ENCODE assay signal across 18 mouse cellular contexts in the genomic region with DNA sequence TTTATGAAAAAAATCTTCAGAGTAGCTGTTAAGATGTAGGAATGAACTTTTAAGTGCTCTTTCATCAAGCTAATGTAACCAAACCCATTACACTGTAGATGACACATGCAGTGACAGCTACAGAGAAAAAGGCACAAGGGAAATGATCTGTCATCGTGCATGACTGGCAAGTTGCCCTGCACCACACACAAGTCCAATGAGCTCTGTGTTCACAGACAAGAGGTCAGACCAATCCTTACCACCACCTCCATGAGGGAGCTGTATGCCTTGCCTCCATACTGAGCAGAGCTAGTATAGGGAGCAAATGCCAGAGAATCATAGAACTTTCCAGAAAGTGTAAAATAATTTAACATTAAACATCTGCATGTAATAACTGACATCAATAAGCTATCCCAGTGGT. TPM values are rescaled to one million over a fixed set of nuclear protein-coding genes. Genes with fewer than 3 reads are reported as not detected.
DNase-seq lines count a peak whose midpoint lies in the region; ATAC-seq and TF ChIP-seq lines count a peak whose summit lies in the region.
"Had no signal": no experiment of that assay in that cellular context is flagged by ENCODE, and none has a peak within 500 bp of the region (broad histone marks: within the 10 kb centered on the region; RNA-seq: fewer than 3 reads in every experiment).

No protein-coding gene starts in this region.

- 59% methylated on average over 1 of the region's 1 CpGs for WGBS in forebrain, embryonic 15.5 days
- WGBS in forebrain, embryonic 12.5 days, result 92% methylated on average over 1 of the region's 1 CpGs
- WGBS in midbrain, embryonic 12.5 days, result 90% methylated on average over 1 of the region's 1 CpGs
- 57% methylated on average over 1 of the region's 1 CpGs for WGBS in midbrain, embryonic 15.5 days

- H3K4me3 ChIP-seq in forebrain, embryonic 15.5 days, result no peak overlapping the region
- H3K4me3 ChIP-seq in forebrain, embryonic 12.5 days (replicated peaks), result no peak overlapping the region
- no peak overlapping the region for H3K4me3 ChIP-seq in midbrain, embryonic 12.5 days
- H3K4me3 ChIP-seq in midbrain, embryonic 15.5 days, result no peak overlapping the region
- H3K4me3 ChIP-seq in left cerebral cortex, adult 2 months, result no peak overlapping the region
- H3K4me3 ChIP-seq: erythroblast, embryonic 14.5 days; heart, embryonic 12.5 days; hindbrain, embryonic 12.5 days; lung, embryonic 15.5 days had no signal

- H3K27me3 ChIP-seq in forebrain, embryonic 15.5 days, result no peaks in the 10 kb centered on the region
- H3K27me3 ChIP-seq in forebrain, embryonic 12.5 days, result no peaks in the 10 kb centered on the region
- no peaks in the 10 kb centered on the region for H3K27me3 ChIP-seq in midbrain, embryonic 12.5 days
- H3K27me3 ChIP-seq in midbrain, embryonic 15.5 days (replicated peaks), result no peaks in the 10 kb centered on the region
- H3K27me3 ChIP-seq: heart, embryonic 12.5 days; hindbrain, embryonic 12.5 days; lung, embryonic 15.5 days had no signal

- no peak overlapping the region for H3K4me2 ChIP-seq in forebrain, embryonic 15.5 days (replicated peaks)
- H3K4me2 ChIP-seq in forebrain, embryonic 12.5 days, result no peak overlapping the region
- H3K4me2 ChIP-seq in midbrain, embryonic 12.5 days (replicated peaks), result no peak overlapping the region
- no peak overlapping the region for H3K4me2 ChIP-seq in midbrain, embryonic 15.5 days
- H3K4me2 ChIP-seq: heart, embryonic 12.5 days; hindbrain, embryonic 12.5 days; lung, embryonic 15.5 days had no signal

- no peak overlapping the region for H3K9ac ChIP-seq in forebrain, embryonic 15.5 days (replicated peaks)
- no peak overlapping the region for H3K9ac ChIP-seq in forebrain, embryonic 12.5 days
- no peak overlapping the region for H3K9ac ChIP-seq in midbrain, embryonic 12.5 days (replicated peaks)
- no peak overlapping the region for H3K9ac ChIP-seq in midbrain, embryonic 15.5 days
- H3K9ac ChIP-seq: heart, embryonic 12.5 days; hindbrain, embryonic 12.5 days; lung, embryonic 15.5 days had no signal

- peaks cover 33% of the 10 kb centered on the region for H3K36me3 ChIP-seq in forebrain, embryonic 15.5 days
- H3K36me3 ChIP-seq in forebrain, embryonic 12.5 days (replicated peaks), result peaks cover 31% of the 10 kb centered on the region
- H3K36me3 ChIP-seq in midbrain, embryonic 12.5 days, result peaks cover 26% of the 10 kb centered on the region
- peaks cover 14% of the 10 kb centered on the region for H3K36me3 ChIP-seq in midbrain, embryonic 15.5 days (replicated peaks)

- no peak for DNase-seq in layer of hippocampus, postnatal 14 days (ENCODE audit: low spot score in 2 of 2)
- no peak for DNase-seq in left cerebral cortex, adult 2 months (ENCODE audit: extremely low spot score in 1 of 2, low spot score in 2 of 2)
- DNase-seq: adrenal gland, adult 8-10 months; B cell, adult 2 months; cerebellum, adult 8-10 months; gastrocnemius, postnatal 36 days; kidney, adult 9 months; kidney, postnatal 25 days had no signal

- no peak overlapping the region for H3K27ac ChIP-seq in forebrain, embryonic 15.5 days (replicated peaks)
- H3K27ac ChIP-seq in forebrain, embryonic 12.5 days, result no peak overlapping the region
- H3K27ac ChIP-seq in midbrain, embryonic 12.5 days (replicated peaks), result no peak overlapping the region
- H3K27ac ChIP-seq in midbrain, embryonic 15.5 days, result no peak overlapping the region
- no peak overlapping the region for H3K27ac ChIP-seq in left cerebral cortex, adult 2 months
- H3K27ac ChIP-seq: hindbrain, embryonic 12.5 days; lung, embryonic 15.5 days had no signal

- H3K4me1 ChIP-seq in forebrain, embryonic 15.5 days, result peaks cover 4% of the 10 kb centered on the region; the same call in 1 of the 2 replicates
- no peaks in the 10 kb centered on the region for H3K4me1 ChIP-seq in forebrain, embryonic 12.5 days
- no peaks in the 10 kb centered on the region for H3K4me1 ChIP-seq in midbrain, embryonic 12.5 days
- H3K4me1 ChIP-seq in midbrain, embryonic 15.5 days, result peaks cover 3% of the 10 kb centered on the region; the same call in 1 of the 2 replicates
- H3K4me1 ChIP-seq: heart, embryonic 12.5 days; lung, embryonic 15.5 days had no signal

- ATAC-seq in forebrain, embryonic 15.5 days (replicated peaks), result 0 out of 2 replicates have a peak, but pooled peaks have one; percentile 19
- no peak for ATAC-seq in forebrain, embryonic 12.5 days (ENCODE audit: low FRiP score)
- ATAC-seq in midbrain, embryonic 12.5 days (ENCODE audit: low FRiP score, low read depth), result 0 out of 2 replicates have a peak, but pooled peaks have one; percentile 27
- no peak for ATAC-seq in midbrain, embryonic 15.5 days (replicated peaks)
- ATAC-seq in erythroblast, adult 5-6 weeks (replicated peaks; ENCODE audit: low FRiP score, poor library complexity, severe bottlenecking), result peak; percentile 45; the same call in 1 of the 2 replicates
- peak; percentile 31 for ATAC-seq in megakaryocyte progenitor cell, adult 5-6 weeks (replicated peaks; ENCODE audit: poor library complexity)

- H3K9me3 ChIP-seq in forebrain, embryonic 15.5 days, result no peaks in the 10 kb centered on the region
- no peaks in the 10 kb centered on the region for H3K9me3 ChIP-seq in forebrain, embryonic 12.5 days
- peaks cover 3% of the 10 kb centered on the region; the same call in 1 of the 2 replicates for H3K9me3 ChIP-seq in midbrain, embryonic 12.5 days
- H3K9me3 ChIP-seq in midbrain, embryonic 15.5 days, result no peaks in the 10 kb centered on the region
- H3K9me3 ChIP-seq: heart, embryonic 12.5 days; hindbrain, embryonic 12.5 days; lung, embryonic 15.5 days had no signal

- intact Hi-C loops in left cerebral cortex, adult 2 months (cut with DNase I), result no loop called here

- TF ChIP-seq CTCF in left cerebral cortex, adult 2 months (IDR thresholded peaks at IDR 0.05), result no peak

RNA-seq across cellular contexts. Expression of a gene that starts 59.7 kb away (rescaled TPM):
- 85.7 and 85.9 TPM in 2 replicates for polyA plus RNA-seq in forebrain, embryonic 15.5 days (2015; fragmentation: Nextera tagmentation; extraction: Ambion mirVana)
- 58.4 and 59.3 TPM in 2 replicates for polyA plus RNA-seq in forebrain, embryonic 12.5 days (2016; fragmentation: Nextera tagmentation; extraction: Ambion mirVana)
- polyA plus RNA-seq in midbrain, embryonic 12.5 days (2016; fragmentation: Nextera tagmentation; extraction: Ambion mirVana), result 62.3 and 64.4 TPM in 2 replicates
- polyA plus RNA-seq in midbrain, embryonic 15.5 days (2015; fragmentation: Nextera tagmentation; extraction: Ambion mirVana), result 77.8 and 88.7 TPM in 2 replicates
- total RNA-seq in erythroblast, adult 5-6 weeks (2015; ENCODE audit: low replicate concordance), result 1,227 and 1,267 TPM in 2 replicates
- 1,445 and 1,475 TPM in 2 replicates for total RNA-seq in erythroblast, adult 5-6 weeks (2017; ENCODE audit: low replicate concordance)
- total RNA-seq in megakaryocyte progenitor cell, adult 5-6 weeks (2015), result 28.9 and 32.2 TPM in 2 replicates
- total RNA-seq in megakaryocyte progenitor cell, adult 5-6 weeks (2017), result 17.9 and 23.1 TPM in 2 replicates
- 100 to 1,000 TPM; 101 to 116 TPM for total RNA-seq in layer of hippocampus, postnatal 14 days (2021)
- total RNA-seq in left cerebral cortex, adult 2 months (2021), result 10 to 100 TPM; 74.2 to 86.0 TPM

Comparison
In these comparisons a context has a peak if more than half of its experiments do, and no peak if none do; other contexts are left out.
1. ATAC-seq: peak in forebrain, embryonic 15.5 days (single experiment), midbrain, embryonic 12.5 days (single experiment), erythroblast, adult 5-6 weeks (single experiment) and megakaryocyte progenitor cell, adult 5-6 weeks (single experiment); none in forebrain, embryonic 12.5 days (single experiment) and midbrain, embryonic 15.5 days (single experiment).
2. RNA of a gene that starts 59.7 kb away (total RNA-seq): 1,227 to 1,475 TPM in erythroblast, adult 5-6 weeks; 101 to 116 TPM in layer of hippocampus, postnatal 14 days, 74.2 to 86.0 TPM in left cerebral cortex, adult 2 months and 17.9 to 32.2 TPM in megakaryocyte progenitor cell, adult 5-6 weeks; every median in the first group is over 10 times any median in the second.